Mouse (Mus musculus) erythroid progenitor cell, adult 5-6 weeks (primary cell): ENCODE measurements around the gene Gm5485. TPM values are rescaled to one million over a fixed set of nuclear protein-coding genes. Genes with fewer than 3 reads are reported as not detected.

ENCODE experiments used
- ATAC-seq: replicated peaks from 2 replicates; pipeline ENCODE4 v1.8.0; 2016; ENCODE audit warnings: moderate number of reproducible peaks, mild to moderate bottlenecking, moderate TSS enrichment, inconsistent platforms; ENCODE audit not compliant: poor library complexity, low FRiP score, severe bottlenecking
- total RNA-seq, 2 experiments: library from RNA; stranded (forward) in 1 of 2; stranded (reverse) in 1 of 2; fragments of 150-400 nt in 1 of 2; fragments of 186-747, 209-891 nt in 1 of 2; gene quantifications; 2 replicates each; pipeline versions ENCODE4 v1.2.3 to v1.2.4; 2015 to 2017; ENCODE audit warnings: low replicate concordance in 2 of 2

Gm5485 gene
- total RNA-seq, 2 experiments from 2014 or later: not detected

DNA sequence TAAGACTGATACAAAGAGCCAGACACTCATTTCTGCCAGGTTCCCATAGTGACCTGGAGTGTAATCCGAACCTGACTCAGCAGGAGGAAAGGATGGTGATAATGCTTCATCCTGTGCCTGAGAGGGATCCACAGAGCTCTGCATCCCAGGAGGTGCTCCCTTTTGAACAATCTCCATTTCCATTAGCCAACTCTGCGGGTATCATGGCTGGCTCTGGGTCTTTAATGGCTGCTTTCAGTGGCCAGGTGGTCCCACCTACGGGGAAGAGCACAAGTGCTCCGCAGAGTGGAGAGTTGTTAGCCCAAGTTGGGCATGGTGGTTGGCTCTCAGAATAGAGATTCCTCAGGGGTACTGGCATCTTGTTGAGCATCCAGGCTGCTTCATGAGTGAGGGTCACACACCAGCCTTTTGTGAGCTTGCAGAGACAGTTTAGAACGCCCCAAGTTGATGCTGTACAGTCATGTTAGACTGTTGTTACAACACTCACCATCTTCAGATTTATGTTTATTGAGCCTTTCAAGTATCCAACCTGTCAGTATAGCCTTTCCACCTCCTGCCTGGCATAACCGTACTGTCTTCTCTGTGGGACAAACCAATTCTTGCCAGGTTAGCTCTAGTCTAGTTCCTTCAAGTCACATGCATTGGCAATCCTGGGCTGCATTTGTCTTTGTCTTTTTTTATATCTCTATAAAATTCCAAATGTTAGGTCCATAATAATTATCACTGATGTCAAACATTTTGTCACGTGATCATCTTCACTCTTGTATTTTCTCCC, 38.3 kb downstream of the Gm5485 start:
- ATAC-seq: no peak

DNA sequence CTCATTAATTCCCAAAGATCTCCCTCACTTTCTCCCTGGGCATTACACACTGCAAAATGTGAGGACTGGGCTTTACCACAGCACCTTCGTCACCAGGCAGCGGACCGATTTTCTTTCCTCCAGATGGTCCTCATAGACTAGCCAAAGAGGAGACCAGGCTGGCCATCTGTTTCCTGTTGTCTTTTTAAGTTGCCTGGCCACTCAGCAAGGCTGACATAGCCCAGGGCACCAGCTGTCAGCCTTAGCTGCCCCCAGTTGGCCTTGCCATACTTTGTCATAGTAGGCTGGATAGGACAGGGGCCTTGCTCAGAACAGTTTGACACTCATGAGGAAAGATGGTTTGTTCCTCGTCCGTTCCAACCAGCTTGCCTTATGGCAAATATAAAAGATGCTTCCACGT, 39.8 kb downstream of the Gm5485 start:
- ATAC-seq: no peak

DNA sequence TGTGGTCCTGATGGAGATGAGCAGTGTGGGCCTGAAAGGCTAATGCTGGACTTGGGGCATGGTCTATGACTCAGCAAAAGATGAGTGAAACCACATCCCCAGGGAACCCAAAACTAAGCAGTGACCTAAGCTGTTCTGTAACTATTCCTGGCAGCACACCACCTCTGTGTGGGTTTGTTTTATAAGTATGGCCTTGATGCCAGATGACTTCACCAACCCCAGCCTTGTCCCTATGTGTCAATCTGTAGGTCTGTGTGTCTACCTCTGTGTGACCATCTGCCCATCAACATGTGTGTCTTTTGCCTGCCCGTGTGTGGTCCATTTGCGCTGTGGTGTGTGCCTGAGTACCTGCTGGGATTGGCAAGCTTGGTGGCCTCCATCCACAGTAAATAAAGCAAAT, 44.1 kb downstream of the Gm5485 start:
- ATAC-seq: no peak

DNA sequence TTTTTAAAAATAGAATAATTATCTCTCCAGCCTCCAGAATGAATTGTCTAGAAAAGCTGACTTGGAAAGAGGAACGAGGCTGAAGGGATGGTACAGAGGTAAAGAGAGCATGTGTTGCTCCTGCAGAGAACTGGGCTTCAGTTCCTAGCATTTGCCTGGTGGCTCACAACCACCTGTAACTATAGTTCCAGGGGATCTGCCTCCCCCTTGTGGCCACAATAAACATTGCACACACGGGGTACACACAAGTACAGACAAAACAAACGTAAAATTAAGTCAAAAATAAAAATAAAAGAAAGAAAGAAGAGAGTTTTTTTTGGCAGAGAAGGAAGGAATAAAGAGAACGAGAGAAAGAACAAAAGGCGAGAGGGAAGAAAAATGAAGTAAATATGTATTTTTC, 45.4 kb downstream of the Gm5485 start:
- no peak for ATAC-seq

DNA sequence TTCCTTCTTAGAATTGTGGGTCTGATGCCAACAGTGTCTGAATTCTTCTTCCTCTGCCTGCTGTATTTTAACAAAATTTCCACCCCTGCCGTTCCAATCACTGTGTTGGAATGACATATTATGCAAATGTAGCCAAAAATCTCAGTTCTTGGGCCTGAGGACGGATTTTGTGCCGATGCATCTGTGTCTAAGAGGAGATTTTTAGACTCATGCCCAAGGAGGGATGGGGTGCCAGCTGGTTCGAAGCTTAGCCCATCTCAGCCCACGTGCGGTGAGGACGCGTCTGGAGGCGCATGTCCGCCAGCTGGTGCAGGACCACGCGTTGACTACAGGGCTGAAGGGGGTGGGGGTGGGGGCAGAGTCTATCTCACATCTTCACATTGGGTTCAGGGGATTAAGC, 51.3 kb downstream of the Gm5485 start:
- ATAC-seq: no peak

DNA sequence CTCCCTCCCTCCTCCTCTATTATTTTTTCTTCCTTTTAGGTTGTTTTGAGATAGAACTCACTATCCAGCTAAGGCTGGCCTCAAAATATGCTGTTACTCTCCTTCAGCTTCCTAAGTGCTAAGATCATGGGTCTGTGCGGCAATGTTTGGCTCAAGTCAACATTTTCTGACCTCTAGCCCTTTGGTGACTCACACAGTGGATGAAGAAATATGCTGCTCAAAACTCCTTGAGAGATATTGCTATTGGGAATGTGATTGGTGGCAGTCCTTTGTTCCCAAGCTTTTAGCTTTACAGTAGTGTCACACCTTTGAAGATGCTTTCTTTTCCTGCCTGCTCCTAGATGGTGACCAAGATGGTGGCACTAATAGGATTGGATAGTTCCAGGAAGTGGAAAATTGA, 55.8 kb downstream of the Gm5485 start:
- no peak for ATAC-seq

DNA sequence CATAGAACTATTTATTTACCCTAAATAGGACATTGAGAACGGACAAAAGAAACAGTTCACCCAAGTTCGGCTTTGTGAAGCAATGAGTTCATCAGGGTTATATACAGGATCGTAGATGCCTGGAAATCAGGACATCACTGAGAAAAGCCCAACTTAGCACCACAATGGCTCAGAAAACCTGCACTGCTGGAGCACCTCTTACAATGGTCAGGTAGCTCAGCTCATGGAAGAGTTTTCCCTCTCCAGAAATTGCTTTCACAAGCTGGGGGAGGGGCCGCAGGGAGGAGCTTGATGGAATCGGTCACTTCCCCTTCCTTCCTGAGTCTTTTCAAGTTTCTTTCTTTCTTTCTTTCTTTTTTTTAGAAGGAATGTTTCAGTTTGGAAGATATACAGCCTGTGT, 56.5 kb downstream of the Gm5485 start:
- ATAC-seq: no peak

Other genes with a start within 250 kb of the Gm5485 start
- gene Dppa4, start 128.7 kb downstream of the Gm5485 start, total RNA-seq (2015; ENCODE audit: low replicate concordance): not detected in 2 replicates
- not detected in 2 replicates for gene Dppa4, start 128.7 kb downstream of the Gm5485 start, total RNA-seq (2017; ENCODE audit: low replicate concordance)
- gene Dppa2, start 108.5 kb downstream of the Gm5485 start, total RNA-seq (2015; ENCODE audit: low replicate concordance): not detected in 2 replicates
- not detected in 2 replicates for gene Dppa2, start 108.5 kb downstream of the Gm5485 start, total RNA-seq (2017; ENCODE audit: low replicate concordance)
- gene Morc1, start 18.8 kb upstream of the Gm5485 start, total RNA-seq (2015; ENCODE audit: low replicate concordance): not detected in 2 replicates
- gene Morc1, start 18.8 kb upstream of the Gm5485 start, total RNA-seq (2017; ENCODE audit: low replicate concordance): not detected in 2 replicates